19 mouse cellular contexts compared by ENCODE assay signal in the genomic region with DNA sequence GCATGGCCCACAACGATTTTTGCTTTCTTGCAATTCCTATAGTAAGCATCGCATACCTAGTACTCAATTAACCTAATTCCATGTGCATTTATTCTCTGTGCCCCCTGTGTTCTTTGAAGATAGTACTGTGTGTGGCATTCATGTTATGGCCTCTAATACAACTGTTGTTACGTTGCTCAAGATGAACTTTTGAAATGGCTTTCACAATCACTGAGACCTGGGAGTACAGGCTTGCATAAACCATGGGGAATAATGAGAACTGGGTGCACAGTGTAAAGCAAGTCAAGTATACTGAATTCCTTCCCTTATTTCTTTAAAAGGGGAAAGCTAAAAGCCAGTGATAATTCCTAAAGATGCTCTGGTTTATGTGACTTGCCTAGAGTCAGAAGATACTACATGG.
"Had no signal": no experiment of that assay in that cellular context is flagged by ENCODE, and none has a peak within 500 bp of the region (broad histone marks: within the 10 kb centered on the region; RNA-seq: fewer than 3 reads in every experiment).

No protein-coding gene starts in this region.

- H3K9me3 ChIP-seq: intestine, embryonic 15.5 days; limb, embryonic 12.5 days; limb, embryonic 15.5 days; liver, embryonic 15.5 days; midbrain, embryonic 12.5 days; midbrain, embryonic 15.5 days; neural tube, embryonic 13.5 days had no signal

- H3K27ac ChIP-seq: intestine, embryonic 15.5 days; limb, embryonic 12.5 days; limb, embryonic 15.5 days; liver, embryonic 15.5 days; midbrain, embryonic 12.5 days; midbrain, embryonic 15.5 days; neural tube, embryonic 13.5 days had no signal

- H3K4me1 ChIP-seq: intestine, embryonic 15.5 days; limb, embryonic 12.5 days; limb, embryonic 15.5 days; liver, embryonic 15.5 days; midbrain, embryonic 12.5 days; midbrain, embryonic 15.5 days; neural tube, embryonic 13.5 days had no signal

- ATAC-seq: intestine, embryonic 15.5 days; lung, postnatal 0 days; midbrain, embryonic 15.5 days had no signal

- H3K36me3 ChIP-seq: intestine, embryonic 15.5 days; limb, embryonic 12.5 days; limb, embryonic 15.5 days; liver, embryonic 15.5 days; midbrain, embryonic 12.5 days; midbrain, embryonic 15.5 days; neural tube, embryonic 13.5 days had no signal

- H3K9ac ChIP-seq: intestine, embryonic 15.5 days; limb, embryonic 12.5 days; limb, embryonic 15.5 days; liver, embryonic 15.5 days; lung, embryonic 14.5 days; midbrain, embryonic 12.5 days; midbrain, embryonic 15.5 days; neural tube, embryonic 13.5 days had no signal

- H3K4me2 ChIP-seq: intestine, embryonic 15.5 days; limb, embryonic 12.5 days; limb, embryonic 15.5 days; liver, embryonic 15.5 days; lung, embryonic 14.5 days; midbrain, embryonic 12.5 days; midbrain, embryonic 15.5 days; neural tube, embryonic 13.5 days had no signal

- DNase-seq: kidney, adult 11 months; kidney, adult 9 months; kidney, postnatal 14 days; kidney, postnatal 4 days; left cerebral cortex, postnatal 4 days; lung, embryonic 14.5 days; retina, postnatal 1 day; right cerebral cortex, postnatal 25 days; thymus, adult 18-20 months; thymus, postnatal 36 days had no signal

- H3K4me3 ChIP-seq: intestine, embryonic 15.5 days; limb, embryonic 12.5 days; limb, embryonic 15.5 days; liver, embryonic 15.5 days; midbrain, embryonic 12.5 days; midbrain, embryonic 15.5 days; myocyte; neural tube, embryonic 13.5 days had no signal

- H3K27me3 ChIP-seq: intestine, embryonic 15.5 days; limb, embryonic 12.5 days; limb, embryonic 15.5 days; liver, embryonic 15.5 days; midbrain, embryonic 12.5 days; midbrain, embryonic 15.5 days; neural tube, embryonic 13.5 days had no signal
